Mouse (Mus musculus): ENCODE measurements around the gene Appl2. TPM values are rescaled to one million over a fixed set of nuclear protein-coding genes. Genes with fewer than 3 reads are reported as not detected.
"Not testable (repeated sequence)": the region's sequence is repeated elsewhere in the genome, so short reads cannot be mapped to it uniquely, and the experiment has no call there.

Appl2 gene
- polyA plus RNA-seq, 1 experiment from 2014 or later = 40.5 TPM

DNA sequence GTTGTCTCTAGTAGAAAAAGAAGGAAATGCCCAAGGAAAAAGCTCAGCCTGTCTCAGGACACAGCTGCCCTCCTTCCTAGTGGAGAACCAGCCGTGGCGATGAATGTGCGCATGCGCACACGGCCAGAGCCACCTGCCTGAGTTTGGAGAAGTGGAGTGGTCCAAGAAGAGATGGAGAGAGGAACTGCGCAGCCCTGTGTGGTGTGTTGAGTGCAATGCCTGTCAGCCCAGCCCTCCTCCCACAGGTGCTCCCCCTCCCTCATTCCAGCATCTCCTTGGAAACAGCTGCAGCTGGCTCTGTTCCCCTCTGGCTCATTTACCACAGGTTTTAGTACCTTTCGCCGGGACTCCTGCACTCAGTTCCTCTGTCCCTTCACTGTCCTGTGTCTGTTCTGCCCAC lies 13.4 kb upstream of the Appl2 start:
- WGBS = 55% methylated on average over 8 of the region's 8 CpGs
- ATAC-seq (no peak), DNase-seq (ENCODE audit: low spot score) (no peak)
- TF ChIP-seq EP300 (IDR thresholded peaks at IDR 0.05) (no peak), CTCF (IDR thresholded peaks at IDR 0.05) (no peak)
- no peak overlapping the region for H3K27ac ChIP-seq (ENCODE audit: low read length)
- no peaks in the 10 kb centered on the region for H3K36me3 ChIP-seq (ENCODE audit: insufficient read depth, low read length)
- H3K9ac ChIP-seq (replicated peaks; ENCODE audit: low read depth) = no peak overlapping the region
- H3K9me3 ChIP-seq (ENCODE audit: low read length) = no peaks in the 10 kb centered on the region
- no peak overlapping the region for H3K4me2 ChIP-seq (replicated peaks; ENCODE audit: low read depth, low read length)
- no peaks in the 10 kb centered on the region for H3K27me3 ChIP-seq (replicated peaks; ENCODE audit: insufficient read depth, low read length)
- H3K4me1 ChIP-seq (ENCODE audit: insufficient read depth, low read depth, low read length) = no peaks in the 10 kb centered on the region
- no peak overlapping the region for H3K4me3 ChIP-seq (ENCODE audit: low read depth, low read length)

DNA sequence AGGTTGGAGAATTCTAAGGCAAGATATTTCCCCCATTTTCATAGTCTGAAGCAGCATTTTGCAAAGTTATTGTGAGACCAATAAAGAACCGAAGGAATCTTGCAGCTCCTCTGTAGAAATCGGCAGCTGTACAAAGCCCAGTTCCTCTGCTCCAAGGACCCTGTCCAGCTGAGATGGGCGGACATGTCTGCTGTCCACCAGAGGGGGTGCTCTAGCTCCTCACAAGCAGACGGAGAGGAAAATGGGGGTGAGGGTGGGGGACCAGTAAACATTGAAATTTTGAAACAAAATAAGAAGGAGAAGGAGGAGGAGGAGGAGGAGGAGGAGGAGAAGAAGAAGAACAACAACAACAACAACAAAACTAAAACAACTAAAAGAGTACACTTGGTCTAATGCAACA lies 12.1 kb upstream of the Appl2 start:
- 68% methylated on average over 4 of the region's 4 CpGs for WGBS
- no peak for ATAC-seq

DNA sequence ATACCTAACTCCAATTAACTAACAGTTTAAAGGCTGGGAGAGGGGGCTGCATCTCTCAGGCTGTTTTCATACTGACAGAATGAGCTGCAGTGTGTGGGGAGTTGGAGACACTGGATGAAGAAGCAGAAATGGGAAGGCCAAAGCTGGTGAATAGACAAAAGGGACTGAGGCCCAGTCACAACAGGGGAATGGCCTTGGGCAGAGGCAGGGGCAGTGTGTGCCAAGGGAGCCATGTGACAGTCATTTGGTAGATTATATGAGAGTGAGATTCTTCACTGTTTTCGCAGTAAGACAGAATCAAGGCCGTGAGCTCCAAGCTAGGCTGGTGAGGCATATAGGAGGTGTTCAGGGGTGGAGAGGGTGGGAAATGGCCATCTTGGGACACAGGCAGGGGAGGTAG lies 6.1 kb upstream of the Appl2 start:
- Histone ChIP-seq H3K27ac (ENCODE audit: low read length) (no peak overlapping the region), H3K36me3 (ENCODE audit: insufficient read depth, low read length) (no peaks in the 10 kb centered on the region), H3K4me3 (ENCODE audit: low read depth, low read length) (no peak overlapping the region), H3K9ac (replicated peaks; ENCODE audit: low read depth) (no peak overlapping the region), H3K27me3 (replicated peaks; ENCODE audit: insufficient read depth, low read length) (no peaks in the 10 kb centered on the region), H3K4me1 (ENCODE audit: insufficient read depth, low read depth, low read length) (no peaks in the 10 kb centered on the region), H3K9me3 (ENCODE audit: low read length) (no peaks in the 10 kb centered on the region), H3K4me2 (replicated peaks; ENCODE audit: low read depth, low read length) (no peak overlapping the region)
- TF ChIP-seq EP300 (IDR thresholded peaks at IDR 0.05) (no peak), CTCF (IDR thresholded peaks at IDR 0.05) (no peak)
- ATAC-seq (no peak), DNase-seq (ENCODE audit: low spot score) (no peak)
- WGBS = 84% methylated on average over 2 of the region's 2 CpGs

More for the DNA sequence above, 12.1 kb upstream of the Appl2 start:
- H3K27me3 ChIP-seq (replicated peaks; ENCODE audit: insufficient read depth, low read length) = no peaks in the 10 kb centered on the region
- no peak for DNase-seq (ENCODE audit: low spot score)
- no peak overlapping the region for H3K4me2 ChIP-seq (replicated peaks; ENCODE audit: low read depth, low read length)
- TF ChIP-seq CTCF (IDR thresholded peaks at IDR 0.05) (peak; percentile 56), EP300 (IDR thresholded peaks at IDR 0.05) (no peak)
- no peaks in the 10 kb centered on the region for H3K36me3 ChIP-seq (ENCODE audit: insufficient read depth, low read length)
- H3K4me3 ChIP-seq (ENCODE audit: low read depth, low read length) = no peak overlapping the region
- no peak overlapping the region for H3K9ac ChIP-seq (replicated peaks; ENCODE audit: low read depth)
- H3K9me3 ChIP-seq (ENCODE audit: low read length) = no peaks in the 10 kb centered on the region
- H3K4me1 ChIP-seq (ENCODE audit: insufficient read depth, low read depth, low read length) = no peaks in the 10 kb centered on the region
- no peak overlapping the region for H3K27ac ChIP-seq (ENCODE audit: low read length)

DNA sequence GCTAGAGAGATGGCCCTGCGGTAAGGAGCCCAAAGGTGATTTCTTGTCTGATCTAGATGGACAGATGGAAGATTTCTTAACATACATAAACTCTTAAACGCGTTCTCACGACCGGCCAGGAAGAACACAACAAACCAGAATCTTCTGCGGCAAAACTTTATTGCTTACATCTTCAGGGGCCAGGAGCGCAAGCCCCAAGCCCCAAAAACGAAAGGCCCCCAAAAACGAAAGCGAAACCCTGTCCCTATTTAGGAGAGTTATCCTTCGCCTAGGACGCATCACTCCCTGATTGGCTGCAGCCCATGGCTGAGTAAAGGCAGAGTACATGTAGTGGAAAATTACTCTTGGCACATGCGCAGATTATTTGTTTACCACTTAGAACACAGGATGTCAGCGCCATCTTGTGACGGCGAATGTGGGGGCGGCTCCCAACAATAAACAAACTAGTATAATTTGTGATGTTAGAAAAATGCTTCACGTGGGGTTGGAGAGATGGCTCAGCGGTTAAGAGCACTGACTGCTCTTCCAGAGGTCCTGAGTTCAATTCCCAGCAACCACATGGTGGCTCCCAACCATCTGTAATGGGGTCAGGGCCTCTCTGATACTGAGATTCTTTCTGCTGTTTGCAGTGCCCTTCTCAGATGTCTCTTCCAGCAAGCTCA lies 3.8 kb upstream of the Appl2 start:
- not testable (repeated sequence) for H3K9me3 ChIP-seq (ENCODE audit: low read length); H3K27me3 ChIP-seq (replicated peaks; ENCODE audit: insufficient read depth, low read length); H3K4me2 ChIP-seq (replicated peaks; ENCODE audit: low read depth, low read length); DNase-seq (ENCODE audit: low spot score); H3K4me3 ChIP-seq (ENCODE audit: low read depth, low read length); H3K36me3 ChIP-seq (ENCODE audit: insufficient read depth, low read length); ATAC-seq; H3K4me1 ChIP-seq (ENCODE audit: insufficient read depth, low read depth, low read length); H3K9ac ChIP-seq (replicated peaks; ENCODE audit: low read depth); H3K27ac ChIP-seq (ENCODE audit: low read length)
- WGBS = 84% methylated on average over 19 of the region's 19 CpGs

DNA sequence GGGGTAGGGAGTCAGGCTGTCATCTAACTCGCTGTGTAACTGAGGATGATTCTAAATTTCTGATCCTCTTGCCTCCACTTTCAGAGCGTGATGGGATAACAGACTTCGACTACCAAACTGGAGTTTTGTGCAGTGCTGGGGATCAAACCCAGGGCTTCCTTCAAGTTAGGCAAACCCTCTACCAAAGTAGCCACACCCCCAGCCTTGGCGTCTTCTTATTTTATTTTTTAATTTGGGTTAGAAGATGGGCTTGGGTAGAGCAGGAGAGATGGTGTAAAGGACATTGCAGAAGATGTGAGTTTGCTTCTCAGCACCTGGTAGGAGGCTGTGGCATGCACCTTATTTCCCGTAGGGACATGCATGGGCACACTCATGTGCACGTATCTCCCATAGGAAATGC lies 499 bp upstream of the Appl2 start:
- ATAC-seq (no peak), DNase-seq (ENCODE audit: low spot score) (no peak)
- Histone ChIP-seq H3K4me2 (replicated peaks; ENCODE audit: low read depth, low read length) (peak overlapping the region; percentile 81), H3K9ac (replicated peaks; ENCODE audit: low read depth) (peak overlapping the region; percentile 72), H3K4me3 (ENCODE audit: low read depth, low read length) (peak overlapping the region; percentile 76), H3K4me1 (ENCODE audit: insufficient read depth, low read depth, low read length) (peaks cover 15% of the 10 kb centered on the region; the same call in 1 of the 2 replicates), H3K27ac (ENCODE audit: low read length) (no peak overlapping the region), H3K27me3 (replicated peaks; ENCODE audit: insufficient read depth, low read length) (no peaks in the 10 kb centered on the region), H3K9me3 (ENCODE audit: low read length) (no peaks in the 10 kb centered on the region), H3K36me3 (ENCODE audit: insufficient read depth, low read length) (no peaks in the 10 kb centered on the region)
- WGBS = 19% methylated on average over 6 of the region's 6 CpGs
- TF ChIP-seq EP300 (IDR thresholded peaks at IDR 0.05) (no peak), CTCF (IDR thresholded peaks at IDR 0.05) (no peak)

DNA sequence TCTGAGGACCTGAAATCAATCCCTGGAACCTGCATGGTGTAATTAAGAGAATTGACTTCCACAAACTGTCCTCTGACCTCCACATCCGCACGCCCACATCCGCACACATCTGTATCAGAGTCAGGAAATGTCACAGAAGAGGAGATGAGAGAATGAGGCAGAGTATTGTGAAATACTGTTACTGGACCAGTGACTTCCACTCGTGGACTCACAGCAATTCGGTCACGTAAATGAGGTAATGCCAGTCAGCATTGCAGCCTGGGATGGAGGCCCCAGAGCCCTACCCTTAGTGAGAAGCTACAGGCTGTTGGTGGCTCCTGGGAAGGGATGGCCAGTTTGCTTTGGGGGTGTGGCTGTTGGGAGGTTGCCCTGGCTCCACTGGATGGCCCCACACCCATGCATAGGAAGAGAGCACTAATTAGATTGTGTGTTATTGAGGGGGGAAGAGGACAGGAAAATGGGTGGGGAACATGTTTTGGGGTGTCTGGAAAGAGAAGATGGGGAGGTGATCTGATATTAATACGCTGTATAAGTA lies 2.1 kb downstream of the Appl2 start:
- Histone ChIP-seq H3K4me3 (ENCODE audit: low read depth, low read length) (no peak overlapping the region), H3K27me3 (replicated peaks; ENCODE audit: insufficient read depth, low read length) (no peaks in the 10 kb centered on the region), H3K9ac (replicated peaks; ENCODE audit: low read depth) (no peak overlapping the region), H3K9me3 (ENCODE audit: low read length) (no peaks in the 10 kb centered on the region), H3K4me2 (replicated peaks; ENCODE audit: low read depth, low read length) (no peak overlapping the region), H3K36me3 (ENCODE audit: insufficient read depth, low read length) (no peaks in the 10 kb centered on the region), H3K4me1 (ENCODE audit: insufficient read depth, low read depth, low read length) (peaks cover 23% of the 10 kb centered on the region; the same call in 1 of the 2 replicates), H3K27ac (ENCODE audit: low read length) (no peak overlapping the region)
- DNase-seq (ENCODE audit: low spot score) = no peak
- TF ChIP-seq CTCF (IDR thresholded peaks at IDR 0.05) (no peak), EP300 (IDR thresholded peaks at IDR 0.05) (no peak)
- ATAC-seq = no peak
- WGBS = 69% methylated on average over 7 of the region's 7 CpGs

DNA sequence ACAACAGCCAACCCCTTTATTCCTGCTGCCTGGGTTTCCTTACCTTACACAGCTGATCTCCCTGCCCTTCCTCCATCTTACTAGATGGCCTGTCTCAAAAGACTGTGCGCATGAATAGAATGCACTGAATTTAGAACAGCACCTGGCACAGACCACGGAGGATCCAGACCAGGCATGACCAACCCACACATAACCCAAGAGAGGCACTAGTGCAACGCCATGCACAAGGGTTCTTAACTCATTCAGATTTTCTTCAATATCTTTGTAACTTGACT lies 2.9 kb downstream of the Appl2 start:
- no peak overlapping the region for H3K4me2 ChIP-seq (replicated peaks; ENCODE audit: low read depth, low read length)
- peaks cover 23% of the 10 kb centered on the region; the same call in 1 of the 2 replicates for H3K4me1 ChIP-seq (ENCODE audit: insufficient read depth, low read depth, low read length)
- H3K4me3 ChIP-seq (ENCODE audit: low read depth, low read length) = no peak overlapping the region
- no peak for ATAC-seq
- no peak overlapping the region for H3K9ac ChIP-seq (replicated peaks; ENCODE audit: low read depth)
- 0 out of 2 replicates have a peak overlapping the region, but pooled peaks have one; percentile 28 for H3K27ac ChIP-seq (ENCODE audit: low read length)
- TF ChIP-seq CTCF (IDR thresholded peaks at IDR 0.05) = no peak
- no peak for TF ChIP-seq EP300 (IDR thresholded peaks at IDR 0.05)
- H3K36me3 ChIP-seq (ENCODE audit: insufficient read depth, low read length) = no peaks in the 10 kb centered on the region
- 85% methylated on average over 3 of the region's 3 CpGs for WGBS
- H3K27me3 ChIP-seq (replicated peaks; ENCODE audit: insufficient read depth, low read length) = no peaks in the 10 kb centered on the region
- H3K9me3 ChIP-seq (ENCODE audit: low read length) = no peaks in the 10 kb centered on the region
- DNase-seq (ENCODE audit: low spot score) = no peak
